Mouse (Mus musculus) cerebellum, adult (tissue): Measurements from ENCODE around the gene Ptcd3.
A peak's percentile ranks its signal among the peaks of the same experiment; 100 is the strongest.
"Not testable (repeated sequence)": the region's sequence is repeated elsewhere in the genome, so short reads cannot be mapped to it uniquely, and the experiment has no call there.

Experiments used
- ATAC-seq: cut with Nextera tagmentation; 2 replicates; pipeline ENCODE4 v1.9.2; 2017; ENCODE audit warnings: mild to moderate bottlenecking, moderate library complexity, mixed read lengths; ENCODE audit not compliant: insufficient number of reproducible peaks, low FRiP score, low TSS enrichment

Ptcd3 gene

DNA sequence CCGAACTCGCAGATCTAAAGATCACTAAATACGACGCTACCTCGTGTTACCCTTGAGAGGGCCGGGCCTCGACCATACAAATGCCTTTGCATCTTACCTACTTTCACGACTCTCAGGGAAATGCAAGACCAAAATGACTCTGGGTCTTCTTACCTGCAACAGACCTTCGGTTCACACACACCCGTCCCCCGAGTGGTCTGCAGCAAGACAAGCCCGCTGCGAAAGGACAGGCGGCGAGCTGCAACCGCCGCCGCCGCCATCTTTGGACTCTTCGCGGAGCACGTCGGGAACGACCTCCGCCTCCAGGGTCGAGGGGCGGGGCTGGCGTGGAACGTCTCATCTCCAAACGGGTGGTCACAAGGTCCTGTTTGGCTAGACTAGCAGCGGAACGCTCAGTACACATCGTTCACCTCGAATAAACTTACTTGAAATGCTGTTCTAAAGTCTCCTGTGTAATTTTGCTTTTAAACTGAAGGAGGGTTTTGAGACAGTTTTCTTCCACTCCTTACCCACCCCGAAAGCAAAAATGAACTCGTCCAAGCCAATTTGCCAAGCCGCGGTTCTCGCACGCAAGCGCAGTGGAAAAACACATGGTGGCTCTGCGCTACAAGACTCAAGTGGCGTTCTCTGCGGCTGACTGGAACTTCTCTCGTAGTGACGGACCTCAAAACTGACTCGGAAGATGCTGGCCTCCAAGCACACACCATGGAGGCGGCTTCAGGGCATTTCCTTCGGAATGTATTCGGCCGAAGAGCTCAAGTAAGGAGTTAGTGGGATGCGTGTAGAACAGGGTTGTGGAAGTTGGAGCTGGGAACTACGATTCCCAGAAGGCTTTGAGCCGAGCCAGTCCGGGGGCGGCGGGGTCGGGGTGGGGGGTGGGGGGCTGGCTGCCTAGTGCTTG is at the start of gene Ptcd3, which contains the start of gene Polr1a:
TSS of gene Ptcd3 (minus strand) at position 270 of the 901 bp plus-strand sequence.
TSS of gene Polr1a (plus strand) at position 573 of the 901 bp plus-strand sequence.
- peak; percentile 86 for ATAC-seq

DNA sequence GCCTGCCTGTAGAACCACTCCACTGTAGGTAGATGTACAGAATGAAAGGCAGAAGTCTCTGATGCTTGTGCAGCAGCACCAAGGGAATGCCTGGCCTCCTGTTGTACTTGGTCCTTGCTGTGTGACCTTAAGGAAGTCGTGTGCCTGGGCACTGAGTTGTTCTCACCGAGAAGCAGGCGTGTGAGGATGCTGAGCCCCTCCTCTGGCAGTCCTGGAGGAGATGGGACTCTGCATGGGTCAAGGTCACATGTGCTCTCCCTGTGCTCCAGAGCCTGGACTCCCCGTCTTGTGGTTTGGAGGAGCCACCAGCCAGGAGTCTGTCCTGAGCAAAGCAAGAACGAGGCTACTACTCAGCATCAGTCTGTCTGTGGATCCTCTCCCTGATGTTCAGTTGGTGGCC is 42.6 kb upstream of the Ptcd3 start:
- no peak for ATAC-seq

DNA sequence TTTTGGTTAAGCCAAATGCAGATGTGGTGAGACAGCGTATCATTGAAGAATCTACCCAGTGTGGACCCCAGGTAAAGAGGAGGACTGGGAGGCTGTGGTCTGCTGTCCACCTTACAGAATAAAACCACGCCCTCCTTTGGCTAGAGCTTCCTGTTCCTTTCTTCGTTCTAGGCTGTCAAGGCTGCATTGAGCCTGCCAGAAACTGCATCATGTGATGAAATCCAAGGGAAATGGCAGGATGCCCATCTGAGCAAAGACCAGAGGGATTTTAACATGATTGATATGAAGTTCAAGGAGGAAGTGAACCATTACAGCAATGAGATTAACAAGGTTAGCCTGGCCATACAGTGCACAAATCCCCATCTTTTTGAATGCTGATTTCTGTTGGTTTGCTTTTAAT is 42.0 kb upstream of the Ptcd3 start:
- no peak for ATAC-seq

- no peak for ATAC-seq
These were observed 41.2 kb upstream of the Ptcd3 start for GRCm38 (mm10) chr6:71949721-71950120.

GRCm38 (mm10) chr6:71946121-71946520 is 37.6 kb upstream of the Ptcd3 start:
- ATAC-seq = no peak

- no peak for ATAC-seq
These were observed 36.6 kb upstream of the Ptcd3 start for GRCm38 (mm10) chr6:71945101-71945500.

DNA sequence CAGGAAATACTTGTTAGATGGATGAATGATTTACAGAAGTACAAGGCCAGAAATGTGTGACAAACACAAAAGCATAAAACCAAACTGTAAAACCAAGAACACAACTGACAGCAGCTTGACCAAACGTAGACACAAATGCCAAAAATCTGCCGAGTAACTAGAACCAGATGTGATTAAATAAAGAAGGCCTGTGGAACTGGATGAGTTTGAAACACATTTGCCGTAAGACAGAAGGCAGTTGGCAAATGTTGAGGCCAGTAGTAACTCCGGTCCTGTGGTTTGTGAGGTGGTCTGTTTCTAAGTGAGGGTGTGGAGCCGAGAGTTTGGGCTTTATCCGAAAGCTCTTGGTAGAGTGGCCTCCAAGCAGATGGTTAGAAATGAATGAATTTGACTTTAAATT is 32.4 kb upstream of the Ptcd3 start:
- no peak for ATAC-seq

GRCm38 (mm10) chr6:71935737-71936136 is 27.2 kb upstream of the Ptcd3 start:
- ATAC-seq = no peak

- no peak for ATAC-seq
These were observed 25.6 kb upstream of the Ptcd3 start for GRCm38 (mm10) chr6:71934081-71934556.

DNA sequence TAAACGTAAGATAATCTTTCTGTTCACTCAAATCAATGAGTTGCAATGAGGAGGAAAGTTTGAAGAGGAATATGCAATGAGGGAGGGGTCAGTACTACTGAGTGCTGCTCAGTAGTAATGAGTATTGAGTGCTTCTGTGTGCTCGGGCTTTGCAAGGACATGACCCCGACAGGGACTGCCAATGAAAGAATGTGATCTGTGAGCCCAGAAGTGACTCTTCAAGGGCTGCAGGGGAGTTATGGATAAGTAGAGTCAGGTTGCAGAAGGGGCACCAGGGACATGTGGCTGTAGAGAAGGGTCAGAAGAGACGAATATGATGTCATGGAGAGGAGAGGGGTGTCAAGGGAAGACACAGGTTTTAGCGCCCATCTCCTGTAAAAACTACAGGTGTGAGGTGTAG is 23.8 kb upstream of the Ptcd3 start:
- no peak for ATAC-seq

DNA sequence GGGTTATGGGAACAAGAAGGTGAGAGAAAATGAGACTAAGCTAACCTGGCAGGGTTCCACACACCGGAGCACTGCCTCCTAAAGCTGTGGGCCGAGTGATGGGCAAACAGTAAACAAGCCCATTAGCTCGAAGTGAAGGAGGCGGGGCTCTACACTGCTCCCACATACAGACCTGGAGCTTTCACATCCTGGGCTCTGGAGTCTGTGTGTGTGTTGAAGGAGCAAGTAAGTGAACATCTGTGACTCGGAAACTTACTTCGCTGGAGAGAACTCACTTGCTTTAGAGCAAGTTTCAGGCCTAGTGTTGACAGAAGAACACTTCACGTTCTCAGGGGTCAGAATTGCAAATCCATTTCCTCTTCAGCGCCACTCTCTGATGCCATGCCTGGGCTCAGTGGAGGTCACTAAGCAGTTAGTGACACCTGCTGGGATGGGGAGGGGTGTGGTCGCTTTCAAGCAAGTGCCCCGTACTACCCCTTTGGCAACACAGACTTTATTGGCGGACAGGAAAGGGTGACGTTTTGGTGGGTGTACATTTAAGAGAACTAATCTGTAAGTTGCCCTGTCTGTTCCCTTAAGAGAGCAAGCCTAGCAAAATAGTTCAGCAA is 22.4 kb upstream of the Ptcd3 start:
- no peak for ATAC-seq

GRCm38 (mm10) chr6:71930053-71930452 is 21.5 kb upstream of the Ptcd3 start:
- no peak for ATAC-seq

- 0 out of 2 replicates have a peak, but pooled peaks have one; percentile 72 for ATAC-seq
These were observed 19.4 kb upstream of the Ptcd3 start for GRCm38 (mm10) chr6:71927911-71928310.

GRCm38 (mm10) chr6:71925233-71925632 is 16.7 kb upstream of the Ptcd3 start:
- ATAC-seq = not testable (repeated sequence)

DNA sequence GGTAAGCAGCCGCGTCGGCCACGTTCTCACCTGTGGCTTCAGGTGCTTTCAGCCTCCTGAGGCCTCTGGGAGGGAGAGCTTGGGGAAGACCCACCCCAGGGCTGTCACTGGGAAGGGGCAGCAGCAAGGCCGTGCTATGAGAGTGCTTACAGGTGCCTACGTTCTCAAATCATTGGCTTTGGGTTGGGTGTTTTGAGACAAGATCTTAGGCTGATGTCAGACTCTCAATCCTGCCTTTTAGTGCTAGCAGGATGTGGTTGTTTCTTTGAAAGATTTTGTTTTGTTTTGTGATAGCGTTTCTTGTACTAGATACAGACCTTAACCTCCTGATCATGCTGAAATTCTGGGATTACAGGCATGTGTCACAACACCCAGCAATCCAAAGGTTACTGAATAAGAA is 12.2 kb upstream of the Ptcd3 start:
- ATAC-seq = no peak

GRCm38 (mm10) chr6:71911686-71912450 is 3.3 kb upstream of the Ptcd3 start:
- ATAC-seq = no peak

DNA sequence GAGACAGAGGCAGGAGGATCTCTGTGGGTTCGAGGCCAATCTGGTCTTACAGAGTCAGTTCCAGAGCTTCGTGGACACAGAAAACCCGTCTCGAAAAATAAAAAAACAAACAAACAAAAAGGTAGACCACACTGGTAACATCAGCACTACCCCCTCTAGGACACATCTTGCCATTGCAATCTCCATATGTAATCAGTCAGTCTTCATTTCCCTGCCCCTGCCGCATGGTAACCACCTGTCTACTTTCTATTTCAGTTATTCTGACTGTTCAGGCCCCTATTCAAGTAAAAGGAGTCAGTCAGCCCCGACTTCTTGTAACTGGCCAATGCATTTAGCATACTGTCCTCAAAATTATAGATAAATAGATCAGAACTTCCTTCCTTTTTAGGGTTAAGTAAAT is 1.3 kb upstream of the Ptcd3 start:
- ATAC-seq = no peak

DNA sequence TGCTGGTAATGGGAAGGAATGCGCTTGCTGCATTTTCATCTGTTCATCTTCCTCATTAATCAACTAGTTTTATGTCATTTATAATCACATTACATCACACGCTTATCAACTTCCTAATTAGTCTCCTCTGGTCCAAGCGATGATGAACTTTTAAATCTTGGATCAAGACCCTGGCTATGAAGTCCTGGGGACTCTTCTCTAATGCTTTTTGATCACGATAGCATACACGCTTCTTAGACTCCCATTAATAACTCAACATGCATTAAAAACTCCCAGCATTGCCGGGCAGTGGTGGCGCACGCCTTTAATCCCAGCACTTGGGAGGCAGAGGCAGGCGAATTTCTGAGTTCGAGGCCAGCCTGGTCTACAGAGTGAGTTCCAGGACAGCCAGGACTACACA is 834 bp upstream of the Ptcd3 start:
- no peak for ATAC-seq

GRCm38 (mm10) chr6:71907702-71908235 is 781 bp downstream of the Ptcd3 start:
- no peak for ATAC-seq

DNA sequence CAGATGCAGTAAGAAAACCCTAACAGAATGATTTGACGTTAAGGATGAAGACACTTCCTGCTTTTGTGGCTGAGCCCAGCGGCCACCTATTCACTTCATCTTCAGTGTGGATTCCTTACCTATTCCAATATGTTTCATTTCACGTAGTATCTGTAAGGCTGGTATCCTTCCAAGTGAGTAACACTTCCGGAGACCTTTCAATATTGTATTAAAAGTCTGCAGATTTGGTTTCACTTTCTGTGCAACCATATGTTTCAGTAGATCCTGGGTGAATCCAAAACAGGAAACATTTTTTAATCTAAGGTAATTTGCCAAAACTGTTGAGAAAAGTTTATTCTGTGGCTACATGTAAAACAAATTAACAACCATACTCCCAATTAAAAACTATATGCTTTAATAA is 15.3 kb downstream of the Ptcd3 start:
- no peak for ATAC-seq
